Mouse (Mus musculus) adrenal gland, postnatal 36 days (tissue): Measurements from ENCODE around the gene Mrpl24. TPM values are rescaled to one million over a fixed set of nuclear protein-coding genes. Genes with fewer than 3 reads are reported as not detected.

Source experiments
- DNase-seq, 2 experiments: peaks; one replicate each; pipeline ENCODE4 v3.0.0; 2021; ENCODE audit warnings: mixed read lengths in 1 of 2
- total RNA-seq, 2 experiments: library from RNA; stranded (reverse); gene quantifications; 2 replicates each; pipeline ENCODE4 v1.2.3; 2021

The Mrpl24 gene
- total RNA-seq, 2 experiments from 2014 or later: 116 to 130 TPM

- no peak for DNase-seq
Observed at GRCm38 (mm10) chr3:87909874-87910273, 9.4 kb upstream of the Mrpl24 start.

- DNase-seq: peak; percentile 82 to 92
Observed at GRCm38 (mm10) chr3:87910573-87911141, 8.6 kb upstream of the Mrpl24 start.

- DNase-seq: no peak
Observed at GRCm38 (mm10) chr3:87913491-87913890, 5.8 kb upstream of the Mrpl24 start.

GRCm38 (mm10) chr3:87913891-87914290 is 5.4 kb upstream of the Mrpl24 start:
- DNase-seq: no peak

GRCm38 (mm10) chr3:87916990-87917389 is 2.3 kb upstream of the Mrpl24 start:
- no peak for DNase-seq

GRCm38 (mm10) chr3:87918551-87918950 is 755 bp upstream of the Mrpl24 start:
- no peak for DNase-seq

GRCm38 (mm10) chr3:87920270-87920943 is 1.1 kb downstream of the Mrpl24 start:
- DNase-seq: no peak

GRCm38 (mm10) chr3:87924996-87925395 is 5.7 kb downstream of the Mrpl24 start:
- peak; percentile 54 to 65 for DNase-seq

- DNase-seq: no peak
Observed at GRCm38 (mm10) chr3:87927452-87927851, 8.1 kb downstream of the Mrpl24 start.

GRCm38 (mm10) chr3:87929341-87930077 is 10.2 kb downstream of the Mrpl24 start:
- DNase-seq: no peak

- peak; percentile 97 to 99 for DNase-seq
Observed at GRCm38 (mm10) chr3:87930078-87930795, 10.9 kb downstream of the Mrpl24 start, which contains the start of the genes Isg20l2 and Rrnad1. Gene Isg20l2, plus strand, starts transcription at chr3:87930314. Gene Rrnad1, minus strand, starts transcription at chr3:87930717.

- no peak for DNase-seq
Observed at GRCm38 (mm10) chr3:87934026-87934425, 14.7 kb downstream of the Mrpl24 start.

GRCm38 (mm10) chr3:87934501-87934900 is 15.2 kb downstream of the Mrpl24 start:
- DNase-seq: no peak

- DNase-seq: no peak
Observed at GRCm38 (mm10) chr3:87935201-87935600, 15.9 kb downstream of the Mrpl24 start.

GRCm38 (mm10) chr3:87935776-87936175 is 16.5 kb downstream of the Mrpl24 start:
- DNase-seq: peak; percentile 84 to 90

GRCm38 (mm10) chr3:87940611-87941010 is 21.3 kb downstream of the Mrpl24 start:
- DNase-seq: no peak

- no peak for DNase-seq
Observed at GRCm38 (mm10) chr3:87942471-87942870, 23.2 kb downstream of the Mrpl24 start.

- DNase-seq: no peak
Observed at GRCm38 (mm10) chr3:87943586-87943985, 24.3 kb downstream of the Mrpl24 start.

GRCm38 (mm10) chr3:87944838-87945600 is 25.7 kb downstream of the Mrpl24 start:
- DNase-seq: no peak

GRCm38 (mm10) chr3:87945781-87946540 is 26.7 kb downstream of the Mrpl24 start:
- DNase-seq: no peak

- DNase-seq: no peak
Observed at GRCm38 (mm10) chr3:87946541-87946860, 27.2 kb downstream of the Mrpl24 start.
